Mouse (Mus musculus): ENCODE data around the gene Col5a3. TPM values are rescaled to one million over a fixed set of nuclear protein-coding genes. Genes with fewer than 3 reads are reported as not detected.
A peak's percentile ranks its signal among the peaks of the same experiment; 100 is the strongest.

Gene Col5a3
- polyA plus RNA-seq, 1 experiment from 2014 or later, result 1.5 TPM

DNA sequence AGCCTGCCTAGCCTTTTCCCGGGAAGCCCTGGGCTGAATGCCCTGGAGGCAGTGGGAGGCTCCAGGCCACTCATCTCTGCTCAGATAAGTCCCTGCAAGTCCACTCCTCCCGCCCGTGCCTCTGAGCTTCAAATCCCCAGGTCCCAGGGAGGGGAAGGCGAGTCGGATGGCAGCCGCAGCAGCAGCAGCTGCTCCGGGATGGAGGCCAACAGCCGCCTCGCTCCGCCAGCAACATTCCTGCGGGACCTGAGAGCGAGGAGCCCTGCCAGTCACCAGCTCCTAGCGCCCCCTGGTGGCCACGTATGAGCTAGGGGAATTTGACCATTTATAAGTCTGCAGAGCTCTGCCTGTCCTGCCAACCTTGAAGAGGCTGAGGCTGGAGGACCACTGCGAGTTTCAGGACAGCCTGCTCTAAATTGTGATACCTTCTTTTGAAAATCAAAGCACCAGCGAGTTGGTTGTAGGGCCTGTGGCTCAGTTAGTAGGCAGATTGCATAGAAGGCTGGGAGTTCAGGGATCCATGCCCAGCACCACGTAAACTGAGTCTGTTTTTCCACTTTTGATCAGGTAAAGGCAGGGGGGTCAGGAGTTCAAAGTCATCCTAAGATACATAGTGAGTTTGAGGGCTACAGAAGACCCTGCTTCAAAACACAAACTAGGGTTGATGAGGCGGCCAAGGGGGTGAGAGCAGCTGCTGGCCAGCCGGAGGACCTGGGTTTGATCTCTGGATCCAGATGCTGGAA lies 16.2 kb upstream of the Col5a3 start:
- no peaks in the 10 kb centered on the region for H3K27me3 ChIP-seq
- peak overlapping the region; percentile 36; the same call in 1 of the 2 replicates for H3K4me2 ChIP-seq (replicated peaks)
- ATAC-seq (ENCODE audit: low FRiP score), result peak; percentile 87
- WGBS, result 15% methylated on average over 19 of the region's 19 CpGs
- no peaks in the 10 kb centered on the region for H3K9me3 ChIP-seq (replicated peaks)
- no peak overlapping the region for H3K4me3 ChIP-seq
- peak overlapping the region; percentile 10; the same call in 1 of the 2 replicates for H3K9ac ChIP-seq
- peaks cover 5% of the 10 kb centered on the region for H3K4me1 ChIP-seq
- H3K27ac ChIP-seq, result no peak overlapping the region
- no peaks in the 10 kb centered on the region for H3K36me3 ChIP-seq

DNA sequence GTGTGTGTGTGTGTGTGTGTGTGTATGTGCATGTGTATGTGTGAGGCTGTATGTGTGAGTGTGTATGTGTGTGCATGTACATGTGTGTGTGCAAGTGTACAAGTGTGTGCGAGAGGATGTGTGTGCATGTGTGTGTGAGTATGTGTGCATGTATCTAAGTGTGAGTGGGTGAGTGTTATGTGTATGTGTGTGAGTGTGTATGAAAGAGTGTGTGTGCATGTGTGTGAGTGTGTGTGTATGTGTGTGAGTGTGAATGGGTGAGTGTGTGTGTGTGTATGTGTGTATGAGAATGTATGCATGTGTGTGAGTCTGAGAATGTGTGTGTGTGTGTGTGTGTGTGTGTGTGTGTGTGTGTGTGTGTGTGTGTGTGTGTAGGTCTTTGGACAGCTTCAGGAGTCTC lies 13.3 kb upstream of the Col5a3 start:
- H3K27me3 ChIP-seq, result no peaks in the 10 kb centered on the region
- no peak overlapping the region for H3K4me2 ChIP-seq (replicated peaks)
- no peak for ATAC-seq (ENCODE audit: low FRiP score)
- no peak overlapping the region for H3K9ac ChIP-seq
- H3K4me3 ChIP-seq, result no peak overlapping the region
- WGBS, result 85% methylated on average over 1 of the region's 1 CpGs
- H3K36me3 ChIP-seq, result no peaks in the 10 kb centered on the region
- no peaks in the 10 kb centered on the region for H3K9me3 ChIP-seq (replicated peaks)
- H3K4me1 ChIP-seq, result peaks cover 5% of the 10 kb centered on the region
- H3K27ac ChIP-seq, result no peak overlapping the region

DNA sequence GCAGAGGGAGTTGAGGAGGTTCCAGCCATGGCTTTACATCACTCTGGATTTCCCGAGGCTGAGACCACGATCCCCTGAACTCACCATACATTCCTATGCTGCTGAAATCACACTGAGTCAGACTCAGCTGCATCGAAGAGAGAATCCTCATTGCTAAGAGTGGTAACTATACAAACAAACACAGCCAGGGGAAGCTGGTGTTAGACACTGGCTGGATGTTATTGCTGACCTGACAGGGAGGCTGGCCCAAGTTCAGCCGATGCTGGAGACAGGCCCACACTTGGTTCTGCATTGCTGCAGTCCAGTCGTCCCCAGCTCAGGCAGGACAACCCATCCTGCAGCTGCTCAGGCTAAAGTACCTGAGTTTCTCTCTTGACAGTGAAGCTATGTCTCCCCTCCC lies 10.9 kb upstream of the Col5a3 start:
- Histone ChIP-seq H3K27me3 (no peaks in the 10 kb centered on the region), H3K27ac (no peak overlapping the region), H3K4me1 (peaks cover 4% of the 10 kb centered on the region), H3K9me3 (replicated peaks) (no peaks in the 10 kb centered on the region), H3K36me3 (no peaks in the 10 kb centered on the region), H3K9ac (no peak overlapping the region), H3K4me3 (no peak overlapping the region), H3K4me2 (replicated peaks) (no peak overlapping the region)
- WGBS, result 69% methylated on average over 5 of the region's 5 CpGs
- ATAC-seq (ENCODE audit: low FRiP score), result no peak

DNA sequence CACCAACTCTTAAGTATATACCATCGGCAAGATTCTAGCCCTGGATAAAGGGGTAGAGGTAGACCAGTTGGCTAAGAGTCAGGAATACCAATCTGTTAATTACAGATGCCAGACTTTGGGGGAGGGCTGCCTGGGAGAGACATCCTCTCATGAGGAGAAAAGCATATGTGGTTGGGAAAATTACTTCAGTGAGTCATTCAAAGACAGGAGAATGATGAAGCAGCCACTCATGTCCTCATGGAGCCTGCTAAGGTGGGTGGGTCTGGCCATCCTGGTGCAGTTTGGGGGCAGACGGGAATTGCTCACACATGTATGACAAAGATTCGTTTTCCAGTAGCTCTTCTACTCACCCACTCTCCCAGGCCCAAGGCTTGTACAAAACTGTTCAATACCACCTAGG lies 8.0 kb upstream of the Col5a3 start:
- H3K27me3 ChIP-seq, result no peaks in the 10 kb centered on the region
- H3K4me3 ChIP-seq, result no peak overlapping the region
- no peaks in the 10 kb centered on the region for H3K9me3 ChIP-seq (replicated peaks)
- no peaks in the 10 kb centered on the region for H3K4me1 ChIP-seq
- no peak overlapping the region for H3K9ac ChIP-seq
- H3K4me2 ChIP-seq (replicated peaks), result no peak overlapping the region
- H3K36me3 ChIP-seq, result no peaks in the 10 kb centered on the region
- no peak overlapping the region for H3K27ac ChIP-seq
- WGBS, result 89% methylated on average over 3 of the region's 3 CpGs
- ATAC-seq (ENCODE audit: low FRiP score), result no peak

DNA sequence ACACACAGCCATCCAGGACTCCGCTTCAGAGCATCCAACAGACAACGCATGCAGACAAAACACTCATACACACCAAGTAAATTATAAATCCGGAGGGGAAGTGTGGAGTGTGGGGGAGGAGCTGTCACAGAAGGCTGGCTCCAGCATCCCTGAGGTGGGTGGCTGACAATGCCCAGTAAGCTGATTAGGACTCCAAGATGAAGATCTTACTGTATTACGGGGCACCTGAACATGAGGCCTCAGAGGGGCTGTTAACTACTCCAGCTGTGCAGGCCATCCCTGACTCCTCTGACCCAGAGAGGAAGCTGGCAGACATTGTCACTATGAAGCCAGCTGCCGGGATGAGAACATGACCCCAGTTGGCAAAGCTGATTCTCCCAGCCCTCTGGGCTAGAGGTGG lies 5.1 kb upstream of the Col5a3 start:
- no peak overlapping the region for H3K4me2 ChIP-seq (replicated peaks)

DNA sequence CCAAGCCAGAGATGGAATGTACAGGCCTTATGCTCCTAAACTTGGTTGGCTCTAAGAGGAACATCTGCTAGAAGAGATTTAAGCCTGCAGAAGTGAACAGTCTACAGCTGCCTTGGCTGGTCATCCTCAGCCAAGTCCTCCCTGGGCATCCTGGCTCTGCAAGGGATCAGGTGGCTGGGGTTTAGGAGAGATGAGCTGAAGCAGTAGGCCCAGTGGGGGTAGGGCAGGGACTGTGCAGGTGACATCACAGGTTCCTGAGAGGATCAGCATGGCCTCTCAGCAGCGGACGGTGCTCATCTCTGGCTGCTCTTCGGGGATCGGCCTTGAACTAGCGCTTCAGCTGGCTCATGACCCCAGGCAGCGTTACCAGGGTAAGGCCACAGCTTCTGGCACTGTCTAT lies 3.4 kb upstream of the Col5a3 start, which contains the start of gene Rdh8:
Gene Rdh8 (plus strand): TSS at position 268 of the 400 bp plus-strand sequence.
- no peak within 1 kb of the TSS for H3K9ac ChIP-seq
- no peak within 1 kb of the TSS for H3K4me3 ChIP-seq
- peaks cover 5% of the 10 kb centered on the region; the same call in 1 of the 2 replicates for H3K27me3 ChIP-seq
- no peak for ATAC-seq (ENCODE audit: low FRiP score)
- H3K36me3 ChIP-seq, result no peaks in the 10 kb centered on the region
- no peaks in the 10 kb centered on the region for H3K9me3 ChIP-seq (replicated peaks)
- H3K4me1 ChIP-seq, result peaks cover 6% of the 10 kb centered on the region
- no peak within 1 kb of the TSS for H3K4me2 ChIP-seq (replicated peaks)
- no peak within 1 kb of the TSS for H3K27ac ChIP-seq
- WGBS, result 79% methylated on average over 6 of the region's 6 CpGs

More for the DNA sequence above, 5.1 kb upstream of the Col5a3 start:
- no peaks in the 10 kb centered on the region for H3K27me3 ChIP-seq
- no peaks in the 10 kb centered on the region for H3K36me3 ChIP-seq
- 82% methylated on average over 5 of the region's 5 CpGs for WGBS
- no peak for ATAC-seq (ENCODE audit: low FRiP score)
- H3K27ac ChIP-seq, result no peak overlapping the region
- H3K4me3 ChIP-seq, result no peak overlapping the region
- no peak overlapping the region for H3K9ac ChIP-seq
- no peaks in the 10 kb centered on the region for H3K9me3 ChIP-seq (replicated peaks)
- peaks cover 1% of the 10 kb centered on the region for H3K4me1 ChIP-seq

DNA sequence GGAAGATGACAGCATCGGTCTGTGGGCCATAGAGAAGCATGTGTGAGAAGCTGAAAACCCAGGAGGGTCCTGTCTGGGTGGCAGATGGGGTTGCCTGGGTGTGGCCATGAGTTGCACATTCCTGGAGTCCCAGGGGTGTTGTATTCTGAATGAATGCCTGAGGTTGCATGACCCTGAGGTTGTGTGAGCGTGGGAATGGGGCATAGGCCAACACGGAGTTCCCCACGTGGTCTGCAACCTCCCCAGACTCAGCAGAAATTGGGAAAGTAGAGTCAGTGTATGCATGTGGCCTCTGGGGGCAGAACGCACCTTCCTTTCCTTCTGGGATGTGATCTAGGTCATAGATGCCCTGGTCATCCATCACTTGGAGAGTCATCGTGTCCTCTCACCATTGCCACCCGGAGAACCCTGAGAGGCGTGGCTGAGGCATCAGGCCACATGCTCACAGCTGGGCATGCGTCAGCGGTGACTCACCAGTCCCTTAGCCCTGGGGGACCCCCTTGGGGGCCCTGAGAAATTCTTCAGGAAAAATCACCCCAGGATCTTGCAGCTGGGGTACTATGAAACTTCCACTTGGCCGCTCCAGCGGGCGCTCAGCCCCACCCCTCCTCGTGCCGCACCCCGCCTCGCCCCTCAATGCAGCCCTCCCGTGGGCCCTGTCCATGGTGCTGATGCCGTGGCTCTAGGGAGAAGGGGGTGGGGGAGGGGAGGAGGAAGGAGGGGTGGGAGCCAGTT lies 2.2 kb downstream of the Col5a3 start:
- peaks cover 5% of the 10 kb centered on the region; the same call in 1 of the 2 replicates for H3K27me3 ChIP-seq
- H3K4me1 ChIP-seq, result peaks cover 6% of the 10 kb centered on the region
- H3K9me3 ChIP-seq (replicated peaks), result no peaks in the 10 kb centered on the region
- no peak overlapping the region for H3K27ac ChIP-seq
- H3K4me3 ChIP-seq, result no peak overlapping the region
- no peak overlapping the region for H3K4me2 ChIP-seq (replicated peaks)
- WGBS, result 13% methylated on average over 19 of the region's 19 CpGs
- no peak overlapping the region for H3K9ac ChIP-seq
- no peaks in the 10 kb centered on the region for H3K36me3 ChIP-seq
- no peak; the same call in 1 of the 2 replicates for ATAC-seq (ENCODE audit: low FRiP score)

DNA sequence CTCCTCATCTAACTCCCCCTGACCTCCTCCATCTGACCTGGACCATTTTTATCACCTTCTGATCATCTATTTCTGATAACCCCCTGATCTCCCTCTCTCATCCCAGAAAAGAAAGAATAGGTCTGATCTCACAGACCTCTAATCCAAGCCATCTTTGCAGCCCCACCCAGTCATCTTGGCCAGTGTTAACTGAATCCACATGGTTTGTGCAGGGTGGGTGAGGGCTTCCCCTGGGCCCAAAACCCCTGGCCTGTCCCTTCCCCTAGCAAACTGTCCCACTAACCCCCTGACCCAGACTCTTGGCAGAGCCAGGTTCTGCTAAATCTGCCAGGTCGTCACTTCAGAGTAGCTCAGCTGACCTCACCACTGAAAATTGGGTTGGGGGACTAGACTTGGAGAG lies 4.1 kb downstream of the Col5a3 start:
- Histone ChIP-seq H3K27me3 (peaks cover 5% of the 10 kb centered on the region; the same call in 1 of the 2 replicates), H3K36me3 (no peaks in the 10 kb centered on the region), H3K9ac (no peak overlapping the region), H3K27ac (no peak overlapping the region), H3K4me1 (peaks cover 6% of the 10 kb centered on the region), H3K4me3 (no peak overlapping the region), H3K4me2 (replicated peaks) (no peak overlapping the region), H3K9me3 (replicated peaks) (no peaks in the 10 kb centered on the region)
- ATAC-seq (ENCODE audit: low FRiP score), result no peak
- WGBS, result 86% methylated on average over 1 of the region's 1 CpGs

DNA sequence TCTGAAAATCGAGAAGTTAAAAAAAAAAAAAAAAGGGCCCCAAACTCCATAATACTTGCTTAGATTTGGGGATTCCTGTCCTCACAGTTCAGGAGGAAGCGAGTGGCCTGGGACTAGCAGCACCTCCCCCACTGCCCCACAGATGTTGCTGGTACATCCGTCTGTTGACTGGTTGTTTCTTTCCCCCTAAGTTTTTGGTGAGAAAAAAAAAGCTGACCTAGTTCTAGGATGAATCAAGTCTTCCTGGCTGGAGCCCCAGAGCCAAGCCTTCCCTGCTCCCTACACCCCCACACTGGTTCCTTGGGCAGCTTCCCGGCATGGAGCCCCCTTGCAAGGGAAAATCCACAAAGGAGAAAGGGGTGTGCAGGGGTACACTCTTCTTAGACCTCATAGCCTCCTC lies 4.6 kb downstream of the Col5a3 start:
- H3K4me3 ChIP-seq, result no peak overlapping the region
- peaks cover 6% of the 10 kb centered on the region for H3K4me1 ChIP-seq
- 67% methylated on average over 4 of the region's 4 CpGs for WGBS
- H3K9me3 ChIP-seq (replicated peaks), result no peaks in the 10 kb centered on the region
- H3K4me2 ChIP-seq (replicated peaks), result no peak overlapping the region
- H3K27ac ChIP-seq, result no peak overlapping the region
- H3K27me3 ChIP-seq, result peaks cover 5% of the 10 kb centered on the region; the same call in 1 of the 2 replicates
- no peaks in the 10 kb centered on the region for H3K36me3 ChIP-seq
- ATAC-seq (ENCODE audit: low FRiP score), result no peak
- no peak overlapping the region for H3K9ac ChIP-seq

DNA sequence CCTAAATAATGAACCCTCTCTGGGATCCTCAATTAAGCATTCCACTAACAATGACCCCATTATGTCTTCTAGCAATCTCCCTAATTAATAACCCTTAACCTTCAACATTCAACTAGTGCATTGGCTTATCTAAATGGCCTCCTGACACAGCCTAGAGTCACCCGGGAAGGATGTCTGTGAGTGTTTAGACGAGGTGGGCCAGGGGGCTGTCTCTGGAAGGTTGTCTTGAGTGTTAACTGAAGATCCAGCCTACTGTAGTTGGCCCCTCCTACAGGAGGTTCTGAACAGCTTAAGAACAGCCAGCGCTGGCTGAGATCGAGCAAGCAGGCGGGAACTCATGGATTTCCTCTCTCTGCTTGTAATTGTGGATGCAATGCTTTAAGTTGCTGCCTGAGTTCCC lies 9.2 kb downstream of the Col5a3 start:
- Histone ChIP-seq H3K9me3 (replicated peaks) (peaks cover 11% of the 10 kb centered on the region; the same call in 1 of the 2 replicates), H3K4me2 (replicated peaks) (no peak overlapping the region), H3K4me3 (no peak overlapping the region), H3K27ac (no peak overlapping the region), H3K27me3 (no peaks in the 10 kb centered on the region), H3K9ac (no peak overlapping the region), H3K36me3 (no peaks in the 10 kb centered on the region), H3K4me1 (no peaks in the 10 kb centered on the region)
- ATAC-seq (ENCODE audit: low FRiP score), result no peak
- WGBS, result 59% methylated on average over 5 of the region's 5 CpGs

DNA sequence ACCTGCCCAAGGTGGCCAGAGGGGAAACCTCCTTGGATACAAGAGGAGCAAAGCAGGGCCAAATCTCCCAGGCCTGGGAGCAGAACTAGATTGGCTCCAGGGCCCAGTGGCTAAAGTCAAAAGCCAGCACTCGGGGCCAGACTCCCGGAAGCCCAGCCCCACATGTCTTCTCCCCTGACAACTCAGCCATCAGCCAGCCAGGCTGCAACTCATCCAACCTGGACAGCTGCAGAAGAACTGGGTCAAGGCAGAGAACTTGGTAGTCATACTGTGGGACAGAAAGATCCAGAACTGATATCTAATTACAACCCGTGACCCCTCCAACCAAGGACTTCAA lies 9.7 kb downstream of the Col5a3 start:
- Histone ChIP-seq H3K4me1 (no peaks in the 10 kb centered on the region), H3K36me3 (no peaks in the 10 kb centered on the region), H3K9me3 (replicated peaks) (peaks cover 11% of the 10 kb centered on the region; the same call in 1 of the 2 replicates), H3K9ac (no peak overlapping the region), H3K4me2 (replicated peaks) (no peak overlapping the region), H3K27me3 (no peaks in the 10 kb centered on the region), H3K4me3 (no peak overlapping the region), H3K27ac (no peak overlapping the region)
- ATAC-seq (ENCODE audit: low FRiP score), result no peak
- 82% methylated on average over 3 of the region's 3 CpGs for WGBS

DNA sequence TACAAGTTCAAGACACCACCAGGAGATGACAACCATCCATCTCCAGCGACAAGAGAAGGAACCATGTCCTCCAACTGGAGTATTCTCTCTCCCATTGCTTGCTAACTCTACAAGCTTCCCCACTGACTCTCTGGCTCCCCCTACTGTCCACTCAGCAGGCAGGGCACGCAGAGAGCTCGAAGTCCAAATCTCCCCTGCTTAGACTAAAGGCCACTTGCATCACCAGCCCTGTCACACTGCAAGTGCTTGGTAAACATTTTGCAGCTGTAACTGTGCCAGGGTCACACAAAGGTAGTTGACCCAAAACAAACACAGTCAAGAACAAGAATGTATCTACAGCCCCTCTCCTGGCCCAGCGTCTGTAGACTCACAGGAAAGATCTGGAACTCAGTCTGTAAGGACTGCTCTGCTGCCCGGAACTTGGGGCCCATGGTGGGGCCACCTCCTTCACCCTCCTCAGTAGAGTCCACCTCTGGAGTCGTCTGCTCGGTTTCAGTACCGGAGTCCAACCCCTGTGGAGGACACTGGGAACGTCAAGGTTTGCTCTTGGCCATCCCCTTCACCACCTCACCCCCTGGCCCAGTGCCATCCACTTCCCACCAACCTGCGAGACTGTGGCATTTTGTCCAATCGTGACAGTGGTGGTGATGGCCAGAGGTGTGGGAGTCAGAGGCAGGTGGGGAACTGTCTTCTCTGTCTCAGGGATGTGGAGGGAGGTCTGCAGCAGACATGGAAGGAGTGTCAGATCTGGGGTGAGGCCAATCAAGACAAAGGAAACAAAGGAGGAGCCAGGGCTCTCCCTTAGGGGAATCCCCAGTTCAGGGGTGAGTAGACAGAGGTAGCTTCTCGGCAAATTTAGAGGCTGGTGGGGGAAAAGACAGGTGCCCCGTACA lies 10.4 kb downstream of the Col5a3 start:
- H3K27me3 ChIP-seq, result no peaks in the 10 kb centered on the region
- 82% methylated on average over 13 of the region's 13 CpGs for WGBS

More for the DNA sequence above, 10.4 kb downstream of the Col5a3 start:
- H3K4me2 ChIP-seq (replicated peaks), result no peak overlapping the region
- no peak overlapping the region for H3K9ac ChIP-seq
- H3K36me3 ChIP-seq, result no peaks in the 10 kb centered on the region
- no peak overlapping the region for H3K4me3 ChIP-seq
- H3K4me1 ChIP-seq, result no peaks in the 10 kb centered on the region
- no peak for ATAC-seq (ENCODE audit: low FRiP score)
- H3K27ac ChIP-seq, result no peak overlapping the region
- peaks cover 11% of the 10 kb centered on the region; the same call in 1 of the 2 replicates for H3K9me3 ChIP-seq (replicated peaks)
